Mouse (Mus musculus) megakaryocyte, embryonic 14.5 days (primary cell): ENCODE measurements around the gene Vegfa. TPM values are rescaled to one million over a fixed set of nuclear protein-coding genes. Genes with fewer than 3 reads are reported as not detected.
A peak's percentile ranks its signal among the peaks of the same experiment; 100 is the strongest.

Source experiments
- H3K27me3 ChIP-seq: replicated peaks from 2 replicates; pipeline ENCODE3; 2012; ENCODE audit warnings: inconsistent platforms
- H3K36me3 ChIP-seq: replicated peaks from 2 replicates; pipeline ENCODE3; 2012; ENCODE audit warnings: low read length, inconsistent platforms, mixed read lengths
- H3K4me1 ChIP-seq: 2 replicates; pipeline ENCODE4 v1.6.1; 2012; ENCODE audit warnings: inconsistent platforms
- H3K4me3 ChIP-seq: replicated peaks from 2 replicates; pipeline ENCODE3; 2012; ENCODE audit warnings: moderate library complexity, mild to moderate bottlenecking, inconsistent platforms
- H3K9me3 ChIP-seq: 2 replicates; pipeline ENCODE4 v1.6.1; 2012; ENCODE audit warnings: inconsistent platforms
- FLI1 ChIP-seq: IDR thresholded peaks from 2 replicates; pipeline ENCODE4 v1.6.1; 2012; ENCODE audit warnings: low read length, inconsistent platforms, mixed read lengths
- GATA1 ChIP-seq: IDR thresholded peaks from 3 replicates; pipeline ENCODE4 v1.6.1; 2012; ENCODE audit warnings: mixed read lengths, low read length, inconsistent platforms, borderline replicate concordance
- polyA plus RNA-seq: library from polyadenylated mRNA; stranded (reverse); fragments of >175 nt; gene quantifications from 2 replicates; pipeline ENCODE4 v1.2.3, GENCODE M21; 2012; ENCODE audit warnings: low replicate concordance; ENCODE audit not compliant: insufficient read depth

Vegfa gene
- polyA plus RNA-seq, 1 experiment, result 103 TPM

GRCm38 (mm10) chr17:46055736-46056135, 23.6 kb upstream of the Vegfa start:
- no peak for TF ChIP-seq FLI1
- TF ChIP-seq GATA1, result no peak
- Histone ChIP-seq H3K36me3 (no peaks in the 10 kb centered on the region), H3K4me3 (no peak overlapping the region), H3K9me3 (no peaks in the 10 kb centered on the region), H3K4me1 (peaks cover 81% of the 10 kb centered on the region), H3K27me3 (no peaks in the 10 kb centered on the region)

GRCm38 (mm10) chr17:46053291-46053842, 21.2 kb upstream of the Vegfa start:
- no peak overlapping the region for H3K4me3 ChIP-seq
- no peaks in the 10 kb centered on the region for H3K36me3 ChIP-seq
- H3K27me3 ChIP-seq, result no peaks in the 10 kb centered on the region
- 0 out of 2 replicates have a peak, but pooled peaks cover 2% of the 10 kb centered on the region for H3K9me3 ChIP-seq
- peaks cover 81% of the 10 kb centered on the region for H3K4me1 ChIP-seq
- no peak for TF ChIP-seq FLI1
- no peak for TF ChIP-seq GATA1

GRCm38 (mm10) chr17:46052146-46052545, 20.0 kb upstream of the Vegfa start:
- Histone ChIP-seq H3K9me3 (peaks cover 6% of the 10 kb centered on the region; the same call in 1 of the 2 replicates), H3K4me3 (peak overlapping the region; percentile 74), H3K4me1 (peaks cover 74% of the 10 kb centered on the region), H3K27me3 (no peaks in the 10 kb centered on the region), H3K36me3 (peaks cover 5% of the 10 kb centered on the region)
- TF ChIP-seq FLI1, result no peak
- no peak for TF ChIP-seq GATA1

- H3K27me3 ChIP-seq, result no peaks in the 10 kb centered on the region
- H3K9me3 ChIP-seq, result peaks cover 6% of the 10 kb centered on the region; the same call in 1 of the 2 replicates
- H3K36me3 ChIP-seq, result peaks cover 5% of the 10 kb centered on the region
- no peak overlapping the region for H3K4me3 ChIP-seq
- peaks cover 69% of the 10 kb centered on the region for H3K4me1 ChIP-seq
- no peak for TF ChIP-seq GATA1
- TF ChIP-seq FLI1, result no peak
These were observed 19.2 kb upstream of the Vegfa start for GRCm38 (mm10) chr17:46051356-46051755.

- TF ChIP-seq GATA1 (no peak), FLI1 (no peak)
- H3K4me3 ChIP-seq, result peak overlapping the region; percentile 12
- H3K36me3 ChIP-seq, result peaks cover 5% of the 10 kb centered on the region
- H3K4me1 ChIP-seq, result peaks cover 72% of the 10 kb centered on the region
- peaks cover 6% of the 10 kb centered on the region; the same call in 1 of the 2 replicates for H3K9me3 ChIP-seq
- no peaks in the 10 kb centered on the region for H3K27me3 ChIP-seq
These were observed 17.4 kb upstream of the Vegfa start for GRCm38 (mm10) chr17:46049567-46049966.

GRCm38 (mm10) chr17:46048184-46048583, 16.0 kb upstream of the Vegfa start:
- peaks cover 5% of the 10 kb centered on the region for H3K36me3 ChIP-seq
- peaks cover 6% of the 10 kb centered on the region; the same call in 1 of the 2 replicates for H3K9me3 ChIP-seq
- no peak for TF ChIP-seq GATA1
- TF ChIP-seq FLI1, result no peak
- peaks cover 77% of the 10 kb centered on the region for H3K4me1 ChIP-seq
- no peak overlapping the region for H3K4me3 ChIP-seq
- no peaks in the 10 kb centered on the region for H3K27me3 ChIP-seq

- peaks cover 6% of the 10 kb centered on the region; the same call in 1 of the 2 replicates for H3K9me3 ChIP-seq
- peaks cover 76% of the 10 kb centered on the region for H3K4me1 ChIP-seq
- H3K36me3 ChIP-seq, result peaks cover 5% of the 10 kb centered on the region
- TF ChIP-seq GATA1, result no peak
- TF ChIP-seq FLI1, result no peak
- no peak overlapping the region for H3K4me3 ChIP-seq
- H3K27me3 ChIP-seq, result no peaks in the 10 kb centered on the region
These were observed 13.6 kb upstream of the Vegfa start for GRCm38 (mm10) chr17:46045742-46046141.

GRCm38 (mm10) chr17:46044953-46045352, 12.8 kb upstream of the Vegfa start:
- H3K9me3 ChIP-seq, result peaks cover 6% of the 10 kb centered on the region; the same call in 1 of the 2 replicates

GRCm38 (mm10) chr17:46042158-46042557, 10.0 kb upstream of the Vegfa start:
- no peak overlapping the region for H3K4me3 ChIP-seq
- H3K27me3 ChIP-seq, result no peaks in the 10 kb centered on the region
- no peaks in the 10 kb centered on the region for H3K9me3 ChIP-seq
- TF ChIP-seq FLI1, result no peak
- no peak for TF ChIP-seq GATA1
- H3K4me1 ChIP-seq, result peaks cover 87% of the 10 kb centered on the region
- H3K36me3 ChIP-seq, result no peaks in the 10 kb centered on the region

More at GRCm38 (mm10) chr17:46044953-46045352, 12.8 kb upstream of the Vegfa start:
- TF ChIP-seq GATA1, result no peak
- TF ChIP-seq FLI1, result no peak
- no peak overlapping the region for H3K4me3 ChIP-seq
- H3K36me3 ChIP-seq, result peaks cover 5% of the 10 kb centered on the region
- H3K4me1 ChIP-seq, result peaks cover 76% of the 10 kb centered on the region
- H3K27me3 ChIP-seq, result no peaks in the 10 kb centered on the region

- TF ChIP-seq FLI1 (no peak), GATA1 (no peak)
- no peaks in the 10 kb centered on the region for H3K36me3 ChIP-seq
- H3K4me1 ChIP-seq, result peaks cover 89% of the 10 kb centered on the region
- peak overlapping the region; percentile 73 for H3K4me3 ChIP-seq
- no peaks in the 10 kb centered on the region for H3K27me3 ChIP-seq
- no peaks in the 10 kb centered on the region for H3K9me3 ChIP-seq
These were observed 9.5 kb upstream of the Vegfa start for GRCm38 (mm10) chr17:46041679-46042078.
